Mouse (Mus musculus) bone marrow macrophage, adult 2 months (primary cell): ENCODE results near the gene Ube2g2.

Experiments used
- CTCF ChIP-seq: IDR thresholded peaks from 2 replicates; pipeline ENCODE4 v1.5.1; 2012; ENCODE audit warnings: low read depth, mild to moderate bottlenecking, low read length, moderate library complexity
- POLR2A ChIP-seq: IDR thresholded peaks from 2 replicates; pipeline ENCODE4 v1.6.1; 2012; ENCODE audit warnings: mild to moderate bottlenecking, low read depth, low read length, borderline replicate concordance

GRCm38 (mm10) chr10:77667402-77667801 is 45.3 kb downstream of the Ube2g2 start:
- TF ChIP-seq CTCF (no peak), POLR2A (no peak)
